Mouse (Mus musculus) ES-E14 (cell line): ENCODE results near the gene Prrc2b.

ENCODE experiments used
- HCFC1 ChIP-seq: IDR thresholded peaks from 2 replicates; pipeline ENCODE4 v1.6.1; 2012; ENCODE audit warnings: low read length, inconsistent platforms, borderline replicate concordance; ENCODE audit not compliant: insufficient read depth
- MAFK ChIP-seq: IDR thresholded peaks from 2 replicates; pipeline ENCODE4 v1.6.1; 2014; ENCODE audit warnings: mild to moderate bottlenecking, low read depth, low read length, inconsistent platforms; ENCODE audit not compliant: insufficient read depth
- ZC3H11A ChIP-seq: IDR thresholded peaks from 2 replicates; pipeline ENCODE4 v1.6.1; 2012; ENCODE audit warnings: low read depth, mild to moderate bottlenecking, inconsistent platforms, low read length, borderline replicate concordance
- ZNF384 ChIP-seq: IDR thresholded peaks from 2 replicates; pipeline ENCODE4 v1.6.1; 2012; ENCODE audit warnings: low read depth, low read length, inconsistent platforms

DNA sequence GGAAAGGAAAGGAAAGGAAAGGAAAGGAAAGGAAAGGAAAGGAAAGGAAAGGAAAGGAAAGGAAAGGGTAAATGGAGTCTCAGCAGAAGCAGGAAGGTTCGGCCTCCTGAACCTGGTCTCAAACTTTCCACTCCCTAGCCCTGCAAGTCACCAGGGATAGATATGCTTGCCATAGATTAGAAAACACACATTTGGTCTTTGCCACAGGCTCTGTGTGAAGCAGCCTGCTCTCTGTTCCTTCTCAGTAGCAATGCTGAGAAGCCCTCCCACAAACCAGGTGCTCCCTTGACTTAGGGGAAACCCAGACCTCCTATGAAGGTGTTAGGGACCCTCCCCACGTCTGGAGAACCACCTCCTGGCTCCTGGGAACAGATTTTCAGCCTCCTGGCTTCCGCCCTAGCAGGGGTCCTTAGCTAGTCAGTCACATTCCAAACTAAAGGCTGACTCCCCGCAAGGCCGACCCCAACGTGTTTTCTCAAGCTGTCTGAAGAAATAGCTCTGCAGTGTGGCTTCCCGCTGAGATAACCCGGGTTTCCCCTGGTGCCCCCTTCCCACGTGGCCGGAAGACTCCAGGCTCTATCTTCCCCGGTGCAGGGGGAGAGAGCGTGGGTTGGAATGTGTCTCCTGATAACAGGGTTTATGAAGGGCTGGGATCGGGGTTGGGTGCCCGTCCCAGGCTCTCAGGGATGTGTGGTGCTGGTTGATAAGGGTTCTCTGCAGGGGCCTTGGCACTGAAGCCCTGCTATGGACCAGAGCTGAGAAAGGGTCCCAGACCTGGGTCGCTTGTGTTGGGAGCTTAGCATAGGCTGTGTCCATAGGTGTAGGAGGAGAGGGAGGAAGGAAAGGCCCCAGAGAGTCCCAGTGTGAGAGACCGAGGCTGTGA lies 23.0 kb upstream of the Prrc2b start:
- TF ChIP-seq HCFC1 (no peak), ZNF384 (no peak), ZC3H11A (no peak), MAFK (no peak)
